Mouse (Mus musculus): ENCODE results near the gene Ube3c. TPM values are rescaled to one million over a fixed set of nuclear protein-coding genes. Genes with fewer than 3 reads are reported as not detected.
"Not testable (repeated sequence)": the region's sequence is repeated elsewhere in the genome, so short reads cannot be mapped to it uniquely, and the experiment has no call there.

Gene Ube3c
- polyA plus RNA-seq, 1 experiment from 2014 or later, result 46.8 TPM

DNA sequence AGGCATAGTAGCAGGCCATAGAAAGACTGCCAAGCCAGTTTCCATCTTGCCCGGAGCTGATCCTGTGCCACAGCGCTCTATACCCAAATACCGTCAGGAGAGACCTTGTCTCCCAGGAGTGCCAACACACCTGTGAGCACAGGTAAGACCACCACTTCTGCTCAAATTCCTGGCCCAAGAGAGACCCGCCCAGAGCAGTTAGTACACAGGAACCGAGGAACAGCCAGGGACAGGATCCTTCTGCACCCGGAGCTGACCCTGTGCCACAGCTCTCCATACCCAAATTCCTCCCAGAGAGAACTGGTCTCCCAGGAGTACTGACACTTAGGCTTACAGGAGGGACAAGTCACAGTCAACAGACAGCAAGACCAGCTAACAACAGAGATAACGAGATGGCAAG lies 23.1 kb downstream of the Ube3c start:
- 95% methylated on average over 7 of the region's 7 CpGs for whole genome bisulfite sequencing
- H3K9ac ChIP-seq (replicated peaks; ENCODE audit: low read depth, low read length); H3K27me3 ChIP-seq (ENCODE audit: control insufficient read depth, insufficient read depth, low read length); H3K4me1 ChIP-seq (ENCODE audit: control insufficient read depth, insufficient read depth, low read length); H3K27ac ChIP-seq (ENCODE audit: low read depth, low read length); H3K4me3 ChIP-seq (ENCODE audit: low read depth, low read length); H3K9me3 ChIP-seq (ENCODE audit: control insufficient read depth, low read length); H3K4me2 ChIP-seq (ENCODE audit: low read depth, low read length); ATAC-seq (ENCODE audit: low read depth): not testable (repeated sequence)
- peaks cover 50% of the 10 kb centered on the region for H3K36me3 ChIP-seq (ENCODE audit: control insufficient read depth, insufficient read depth, low read length)

DNA sequence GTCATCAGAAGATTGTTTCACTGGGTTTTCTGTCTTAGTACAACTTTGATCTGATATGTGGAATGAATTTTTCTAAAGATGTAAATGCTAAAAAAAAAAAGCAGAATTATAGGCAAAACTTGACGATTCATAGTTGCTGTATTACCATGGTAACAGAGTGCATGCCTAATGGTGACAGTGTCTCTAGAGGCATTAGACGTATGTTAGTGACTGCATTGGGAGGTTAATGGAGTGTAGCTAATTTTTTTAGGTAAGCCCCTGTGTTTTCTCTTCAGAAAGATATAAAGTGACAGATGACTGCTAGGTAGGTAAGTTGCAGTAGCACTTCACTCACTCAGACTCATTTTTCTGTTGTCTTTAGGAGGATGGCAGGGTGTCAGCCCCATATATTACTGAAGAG lies 37.5 kb downstream of the Ube3c start:
- Histone ChIP-seq H3K9ac (replicated peaks; ENCODE audit: low read depth, low read length) (no peak overlapping the region), H3K9me3 (ENCODE audit: control insufficient read depth, low read length) (no peaks in the 10 kb centered on the region), H3K4me2 (ENCODE audit: low read depth, low read length) (no peak overlapping the region), H3K27me3 (ENCODE audit: control insufficient read depth, insufficient read depth, low read length) (no peaks in the 10 kb centered on the region), H3K27ac (ENCODE audit: low read depth, low read length) (no peak overlapping the region), H3K4me3 (ENCODE audit: low read depth, low read length) (no peak overlapping the region), H3K36me3 (ENCODE audit: control insufficient read depth, insufficient read depth, low read length) (peaks cover 37% of the 10 kb centered on the region), H3K4me1 (ENCODE audit: control insufficient read depth, insufficient read depth, low read length) (no peaks in the 10 kb centered on the region)
- WGBS, result 46% methylated on average over 2 of the region's 2 CpGs
- ATAC-seq (ENCODE audit: low read depth), result no peak

DNA sequence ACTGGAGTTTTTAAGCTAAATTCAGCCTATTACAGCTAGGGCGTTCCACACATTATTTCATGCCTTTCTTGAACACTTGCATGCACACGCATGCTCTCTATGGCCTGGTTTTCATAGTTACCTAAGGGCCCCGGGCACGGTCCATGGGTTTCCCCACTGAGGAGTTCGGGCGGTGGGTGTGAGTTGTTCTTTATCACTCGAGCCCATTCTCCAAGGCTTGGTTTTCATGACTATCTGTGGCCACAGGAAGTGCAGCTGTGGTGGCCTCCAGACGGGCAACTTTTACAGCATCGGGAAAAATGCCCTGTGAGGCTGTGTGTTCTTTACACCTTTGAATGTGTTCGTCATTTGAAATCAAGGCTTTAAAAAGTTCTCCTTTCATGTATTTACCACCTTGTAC lies 56.6 kb downstream of the Ube3c start:
- 88% methylated on average over 10 of the region's 10 CpGs for WGBS

DNA sequence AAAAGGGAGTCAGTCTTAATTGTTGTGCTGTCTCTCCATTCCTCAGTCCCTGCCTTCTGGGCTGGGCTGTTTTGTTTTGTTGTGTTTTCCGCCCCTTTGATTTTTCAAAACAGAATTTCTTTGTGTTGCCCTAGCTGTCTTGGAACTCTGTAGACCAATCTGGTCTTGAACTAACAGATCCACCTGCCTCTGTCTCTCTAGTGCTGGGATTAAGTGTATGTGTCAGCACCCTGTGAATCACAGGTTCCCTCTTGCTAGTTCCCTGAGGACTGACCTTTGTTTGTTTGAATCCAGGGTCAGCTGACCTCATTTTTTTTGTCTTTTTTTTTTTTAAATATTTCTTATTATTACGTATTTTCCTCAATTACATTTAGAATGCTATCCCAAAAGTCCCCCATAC lies 60.9 kb downstream of the Ube3c start:
- ATAC-seq (ENCODE audit: low read depth), result no peak

More for the DNA sequence above, 56.6 kb downstream of the Ube3c start:
- Histone ChIP-seq H3K4me1 (ENCODE audit: control insufficient read depth, insufficient read depth, low read length) (no peaks in the 10 kb centered on the region), H3K9ac (replicated peaks; ENCODE audit: low read depth, low read length) (no peak overlapping the region), H3K27me3 (ENCODE audit: control insufficient read depth, insufficient read depth, low read length) (no peaks in the 10 kb centered on the region), H3K4me2 (ENCODE audit: low read depth, low read length) (no peak overlapping the region), H3K9me3 (ENCODE audit: control insufficient read depth, low read length) (no peaks in the 10 kb centered on the region), H3K4me3 (ENCODE audit: low read depth, low read length) (no peak overlapping the region), H3K27ac (ENCODE audit: low read depth, low read length) (no peak overlapping the region), H3K36me3 (ENCODE audit: control insufficient read depth, insufficient read depth, low read length) (peaks cover 18% of the 10 kb centered on the region)
- ATAC-seq (ENCODE audit: low read depth), result no peak

DNA sequence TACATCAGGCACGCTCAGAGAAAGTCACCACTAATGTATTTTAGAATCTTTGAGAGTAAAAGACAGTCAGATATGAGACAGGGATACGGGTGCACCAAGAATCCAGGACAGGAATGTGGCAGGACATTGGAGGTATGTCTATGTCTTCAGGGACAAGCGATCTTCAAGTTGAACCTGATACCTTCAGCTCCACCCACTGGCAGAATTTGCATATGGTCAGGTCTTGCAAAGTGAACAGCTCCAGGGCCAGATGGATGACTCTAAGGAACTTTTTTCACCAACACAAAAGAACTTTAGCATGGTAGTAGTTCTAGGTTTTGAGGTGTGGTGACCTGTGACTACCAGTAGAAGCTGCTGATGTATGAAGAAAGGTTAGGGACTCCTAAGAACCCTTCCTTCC lies 62.7 kb downstream of the Ube3c start:
- Histone ChIP-seq H3K27ac (ENCODE audit: low read depth, low read length) (no peak overlapping the region), H3K36me3 (ENCODE audit: control insufficient read depth, insufficient read depth, low read length) (peaks cover 32% of the 10 kb centered on the region), H3K4me3 (ENCODE audit: low read depth, low read length) (no peak overlapping the region), H3K4me2 (ENCODE audit: low read depth, low read length) (no peak overlapping the region), H3K9me3 (ENCODE audit: control insufficient read depth, low read length) (no peaks in the 10 kb centered on the region), H3K27me3 (ENCODE audit: control insufficient read depth, insufficient read depth, low read length) (no peaks in the 10 kb centered on the region), H3K9ac (replicated peaks; ENCODE audit: low read depth, low read length) (no peak overlapping the region), H3K4me1 (ENCODE audit: control insufficient read depth, insufficient read depth, low read length) (no peaks in the 10 kb centered on the region)
- WGBS, result 91% methylated on average over 3 of the region's 3 CpGs
- ATAC-seq (ENCODE audit: low read depth), result no peak

More for the DNA sequence above, 60.9 kb downstream of the Ube3c start:
- no peaks in the 10 kb centered on the region for H3K4me1 ChIP-seq (ENCODE audit: control insufficient read depth, insufficient read depth, low read length)
- H3K27me3 ChIP-seq (ENCODE audit: control insufficient read depth, insufficient read depth, low read length), result no peaks in the 10 kb centered on the region
- no peaks in the 10 kb centered on the region for H3K9me3 ChIP-seq (ENCODE audit: control insufficient read depth, low read length)
- H3K4me2 ChIP-seq (ENCODE audit: low read depth, low read length), result no peak overlapping the region
- H3K36me3 ChIP-seq (ENCODE audit: control insufficient read depth, insufficient read depth, low read length), result peaks cover 25% of the 10 kb centered on the region; the same call in 1 of the 2 replicates
- H3K4me3 ChIP-seq (ENCODE audit: low read depth, low read length), result no peak overlapping the region
- H3K9ac ChIP-seq (replicated peaks; ENCODE audit: low read depth, low read length), result no peak overlapping the region
- WGBS, result 92% methylated on average over 2 of the region's 2 CpGs
- no peak overlapping the region for H3K27ac ChIP-seq (ENCODE audit: low read depth, low read length)

DNA sequence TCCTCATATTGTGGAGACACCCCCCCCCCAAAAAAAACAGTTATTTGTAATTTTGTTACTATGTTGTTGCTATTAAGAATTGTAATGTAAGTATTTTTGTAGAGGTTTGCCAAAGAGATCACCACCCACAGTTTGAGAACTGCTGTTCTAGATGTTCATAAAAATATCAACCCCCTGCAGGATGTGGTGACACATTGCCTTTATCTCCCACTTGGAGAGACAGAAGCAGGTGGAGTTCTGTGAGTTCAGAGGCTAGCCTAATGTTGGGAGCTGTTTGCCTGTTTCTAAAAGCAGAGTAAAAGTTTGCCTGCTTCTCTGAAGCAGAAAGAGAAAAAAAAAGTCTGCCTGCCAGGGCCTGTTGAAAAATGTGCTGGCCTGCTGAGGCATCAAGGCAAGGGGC lies 67.3 kb downstream of the Ube3c start:
- Histone ChIP-seq H3K27ac (ENCODE audit: low read depth, low read length) (no peak overlapping the region), H3K27me3 (ENCODE audit: control insufficient read depth, insufficient read depth, low read length) (no peaks in the 10 kb centered on the region), H3K4me1 (ENCODE audit: control insufficient read depth, insufficient read depth, low read length) (no peaks in the 10 kb centered on the region), H3K9ac (replicated peaks; ENCODE audit: low read depth, low read length) (no peak overlapping the region), H3K36me3 (ENCODE audit: control insufficient read depth, insufficient read depth, low read length) (peaks cover 40% of the 10 kb centered on the region), H3K4me3 (ENCODE audit: low read depth, low read length) (no peak overlapping the region), H3K4me2 (ENCODE audit: low read depth, low read length) (no peak overlapping the region), H3K9me3 (ENCODE audit: control insufficient read depth, low read length) (no peaks in the 10 kb centered on the region)
- no peak for ATAC-seq (ENCODE audit: low read depth)

DNA sequence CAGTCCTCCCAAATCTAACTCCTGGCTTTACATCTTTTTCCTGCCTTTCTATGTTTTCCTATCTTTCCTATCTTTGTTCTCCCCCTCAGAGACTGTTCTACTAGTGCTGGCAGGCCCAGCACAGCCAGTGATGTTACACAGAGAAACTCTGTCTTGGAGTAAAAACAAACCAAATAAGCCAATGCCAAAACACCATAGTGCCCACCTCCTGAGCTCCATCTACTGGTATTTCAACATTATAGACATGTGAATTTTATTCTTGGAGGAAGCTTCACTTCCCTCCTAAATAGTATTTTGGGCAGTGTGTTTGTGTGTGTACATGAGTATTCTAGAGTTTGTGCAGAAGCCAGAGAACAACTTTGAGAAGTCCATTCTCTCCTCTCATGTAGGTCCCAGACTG lies 67.8 kb downstream of the Ube3c start:
- ATAC-seq (ENCODE audit: low read depth), result no peak
- Histone ChIP-seq H3K9ac (replicated peaks; ENCODE audit: low read depth, low read length) (no peak overlapping the region), H3K36me3 (ENCODE audit: control insufficient read depth, insufficient read depth, low read length) (peaks cover 35% of the 10 kb centered on the region), H3K4me1 (ENCODE audit: control insufficient read depth, insufficient read depth, low read length) (no peaks in the 10 kb centered on the region), H3K27me3 (ENCODE audit: control insufficient read depth, insufficient read depth, low read length) (no peaks in the 10 kb centered on the region), H3K4me3 (ENCODE audit: low read depth, low read length) (no peak overlapping the region), H3K27ac (ENCODE audit: low read depth, low read length) (no peak overlapping the region), H3K9me3 (ENCODE audit: control insufficient read depth, low read length) (no peaks in the 10 kb centered on the region), H3K4me2 (ENCODE audit: low read depth, low read length) (no peak overlapping the region)

DNA sequence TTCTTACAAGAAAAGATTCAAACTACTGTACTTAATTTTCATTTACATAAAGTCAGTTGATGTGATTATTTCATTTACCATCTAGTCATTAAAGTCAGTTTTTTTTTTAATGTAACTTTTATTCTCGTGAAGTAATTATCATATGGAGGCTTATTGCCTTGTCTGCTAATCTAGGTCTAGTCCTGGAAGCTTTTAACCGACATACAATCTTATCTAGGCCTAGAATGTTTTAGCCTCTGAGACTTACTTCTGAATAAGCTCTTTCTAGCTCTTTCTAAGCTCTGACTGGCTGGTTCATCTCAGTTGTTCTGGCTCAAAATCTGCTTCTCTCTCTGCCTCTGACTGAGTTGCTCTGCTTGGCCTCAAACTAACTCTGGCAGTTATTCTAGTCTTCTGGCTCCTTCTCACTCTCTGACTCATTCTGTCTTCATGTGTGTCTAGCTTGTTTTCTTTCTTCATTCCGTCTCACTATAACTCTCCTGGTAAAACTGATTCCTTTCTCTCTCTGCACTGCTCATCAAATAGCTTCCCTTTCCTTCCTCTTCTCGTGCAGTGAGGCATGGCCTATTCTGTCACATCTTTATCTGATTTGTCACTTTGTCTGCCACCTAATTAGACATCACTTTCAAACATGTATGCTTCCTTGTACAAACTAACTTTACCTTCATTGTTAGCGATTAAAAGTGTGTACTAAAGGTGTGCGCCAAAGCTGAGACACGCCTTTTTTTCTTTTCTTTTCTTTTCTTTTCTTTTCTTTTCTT lies 72.3 kb downstream of the Ube3c start:
- no peaks in the 10 kb centered on the region for H3K27me3 ChIP-seq (ENCODE audit: control insufficient read depth, insufficient read depth, low read length)
- H3K4me1 ChIP-seq (ENCODE audit: control insufficient read depth, insufficient read depth, low read length), result no peaks in the 10 kb centered on the region
- no peak for ATAC-seq (ENCODE audit: low read depth)
- no peak overlapping the region for H3K4me2 ChIP-seq (ENCODE audit: low read depth, low read length)
- 92% methylated on average over 7 of the region's 7 CpGs for WGBS
- no peaks in the 10 kb centered on the region for H3K9me3 ChIP-seq (ENCODE audit: control insufficient read depth, low read length)
- H3K4me3 ChIP-seq (ENCODE audit: low read depth, low read length), result no peak overlapping the region
- H3K36me3 ChIP-seq (ENCODE audit: control insufficient read depth, insufficient read depth, low read length), result peaks cover 16% of the 10 kb centered on the region
- H3K27ac ChIP-seq (ENCODE audit: low read depth, low read length), result no peak overlapping the region
- no peak overlapping the region for H3K9ac ChIP-seq (replicated peaks; ENCODE audit: low read depth, low read length)

DNA sequence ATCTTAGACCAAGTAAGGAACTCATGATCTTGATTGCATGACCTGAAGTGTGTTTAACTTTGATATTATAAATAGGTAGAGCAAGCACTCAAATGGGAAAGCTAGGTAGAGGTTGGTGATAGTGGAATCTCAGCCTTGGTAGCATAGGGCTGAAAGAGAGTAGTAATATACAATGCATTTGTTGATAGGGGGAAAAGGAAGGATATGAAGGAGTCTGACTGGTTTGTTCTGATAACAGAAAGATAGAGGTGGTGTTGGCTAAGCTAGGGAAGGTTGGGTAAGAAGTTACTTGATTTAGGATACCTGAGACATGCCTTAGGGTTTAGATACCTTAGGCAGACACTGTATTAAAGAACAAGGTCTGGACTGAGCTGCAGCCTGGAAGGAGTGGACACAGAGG lies 82.7 kb downstream of the Ube3c start:
- no peak for ATAC-seq (ENCODE audit: low read depth)
- Histone ChIP-seq H3K27me3 (ENCODE audit: control insufficient read depth, insufficient read depth, low read length) (no peaks in the 10 kb centered on the region), H3K27ac (ENCODE audit: low read depth, low read length) (no peak overlapping the region), H3K9ac (replicated peaks; ENCODE audit: low read depth, low read length) (no peak overlapping the region), H3K36me3 (ENCODE audit: control insufficient read depth, insufficient read depth, low read length) (peaks cover 5% of the 10 kb centered on the region; the same call in 1 of the 2 replicates), H3K4me2 (ENCODE audit: low read depth, low read length) (no peak overlapping the region), H3K9me3 (ENCODE audit: control insufficient read depth, low read length) (no peaks in the 10 kb centered on the region), H3K4me1 (ENCODE audit: control insufficient read depth, insufficient read depth, low read length) (no peaks in the 10 kb centered on the region), H3K4me3 (ENCODE audit: low read depth, low read length) (no peak overlapping the region)
